Mouse (Mus musculus) Patski (cell line): ENCODE measurements at regions not wholly inside any gene's neighbourhood (a gene's known extent, or its start where the extent isn't known, plus 50 kb on each side); places are given as distances from the start of the nearest gene placed in this dataset.

ENCODE experiments used
- ATAC-seq: fragments of 100-300 bp; one replicate; pipeline ENCODE4 v1.8.0; 2021
- CTCF ChIA-PET: fragments of 350-600 bp; sonication (Branson Sonifier 250); formaldehyde crosslinking; loops from one replicate; lab custom pipeline; 2022; ENCODE audit warnings: inconsistent platforms; lab: Charles Lee
- POLR2A ChIA-PET: fragments of 350-600 bp; sonication (Branson Sonifier 250); formaldehyde crosslinking; loops from one replicate; lab custom pipeline; 2022; ENCODE audit warnings: antibody characterized with exemption, inconsistent platforms; lab: Charles Lee
- DNase-seq: peaks from one replicate; pipeline ENCODE4 v3.0.0-alpha.2; 2011; ENCODE audit warnings: low read depth, low spot score
- H3K27me3 ChIP-seq: fragments of 371-371 bp; one replicate; pipeline ENCODE4 v1.5.1; 2021
- CTCF ChIP-seq: fragments of 100-300 bp; IDR thresholded peaks from one replicate; pipeline ENCODE4 v1.5.1; 2021
- in situ Hi-C: fragments of 300-500 bp; cut with MboI; formaldehyde crosslinking; loops from 3 replicates; pipeline ENCODE4 v1.11.1; 2018; ENCODE audit warnings: low pct_unique_long_range_greater_than_20kb, mixed read lengths

DNA sequence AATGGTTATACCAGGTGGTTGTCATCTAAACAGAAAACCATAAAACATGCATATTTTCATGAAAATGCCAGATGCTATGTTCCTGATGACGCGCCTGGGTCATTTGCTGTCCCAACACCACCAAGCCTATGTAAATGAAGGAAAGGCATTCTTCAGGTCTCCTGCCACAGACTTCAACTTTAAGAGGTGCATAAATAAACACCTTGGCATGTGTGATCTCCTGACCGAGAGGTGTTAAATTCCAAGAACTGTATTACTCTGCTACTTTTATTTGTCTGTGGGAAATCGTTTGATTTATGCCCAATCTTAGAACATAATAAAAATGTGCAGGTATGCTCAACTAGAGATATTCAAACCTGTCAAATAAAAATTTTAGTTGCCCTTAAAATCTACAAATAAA, 560.1 kb downstream of the Ttll7 start:
- in situ Hi-C loops: no loop called here
- ATAC-seq (no peak), DNase-seq (no peak)
- H3K27me3 ChIP-seq: no peaks in the 10 kb centered on the region
- no peak for TF ChIP-seq CTCF
- ChIA-PET POLR2A (no interaction called here), CTCF (interaction anchor here (1.4 kb wide), 1 partner anchor 9 kb away, joined by 3 read pairs; no protein-coding TSS in a partner anchor)

- no peak for TF ChIP-seq CTCF
- no peaks in the 10 kb centered on the region for H3K27me3 ChIP-seq
- ChIA-PET CTCF (no interaction called here), POLR2A (no interaction called here)
- DNase-seq (no peak), ATAC-seq (no peak)
- in situ Hi-C loops: no loop called here
These were observed 564.8 kb downstream of the Ttll7 start for GRCm38 (mm10) chr3:147416926-147417325.

- no peak for DNase-seq
- no peak for TF ChIP-seq CTCF
- ChIA-PET CTCF (no interaction called here), POLR2A (interaction anchor here (0.6 kb wide), 1 partner anchor 50 kb away, joined by 3 read pairs; no protein-coding TSS in a partner anchor)
- ATAC-seq: no peak
- no peaks in the 10 kb centered on the region for H3K27me3 ChIP-seq
- in situ Hi-C loops: no loop called here
These were observed 567.0 kb downstream of the Ttll7 start for GRCm38 (mm10) chr3:147419129-147419528.

DNA sequence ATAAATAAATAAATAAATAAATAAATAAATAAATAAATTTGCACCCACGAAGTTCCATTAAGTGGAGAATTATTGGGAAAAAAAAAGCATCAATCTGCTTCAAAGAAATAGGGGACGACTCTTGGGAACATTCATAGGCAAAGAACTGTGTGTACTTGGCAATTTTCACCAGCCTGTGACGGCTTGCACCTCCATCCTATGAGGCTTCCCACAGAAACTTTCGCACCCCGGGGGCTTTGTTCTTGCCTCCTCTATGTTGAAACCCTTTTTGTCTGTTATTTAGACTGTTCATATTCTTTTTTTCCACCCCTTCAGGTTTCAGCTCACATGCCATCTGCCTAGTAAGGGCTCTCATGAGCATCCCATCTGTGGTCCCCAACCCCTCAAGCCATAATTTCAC, 570.0 kb downstream of the Ttll7 start:
- in situ Hi-C loops: no loop called here
- POLR2A ChIA-PET: no interaction called here

DNA sequence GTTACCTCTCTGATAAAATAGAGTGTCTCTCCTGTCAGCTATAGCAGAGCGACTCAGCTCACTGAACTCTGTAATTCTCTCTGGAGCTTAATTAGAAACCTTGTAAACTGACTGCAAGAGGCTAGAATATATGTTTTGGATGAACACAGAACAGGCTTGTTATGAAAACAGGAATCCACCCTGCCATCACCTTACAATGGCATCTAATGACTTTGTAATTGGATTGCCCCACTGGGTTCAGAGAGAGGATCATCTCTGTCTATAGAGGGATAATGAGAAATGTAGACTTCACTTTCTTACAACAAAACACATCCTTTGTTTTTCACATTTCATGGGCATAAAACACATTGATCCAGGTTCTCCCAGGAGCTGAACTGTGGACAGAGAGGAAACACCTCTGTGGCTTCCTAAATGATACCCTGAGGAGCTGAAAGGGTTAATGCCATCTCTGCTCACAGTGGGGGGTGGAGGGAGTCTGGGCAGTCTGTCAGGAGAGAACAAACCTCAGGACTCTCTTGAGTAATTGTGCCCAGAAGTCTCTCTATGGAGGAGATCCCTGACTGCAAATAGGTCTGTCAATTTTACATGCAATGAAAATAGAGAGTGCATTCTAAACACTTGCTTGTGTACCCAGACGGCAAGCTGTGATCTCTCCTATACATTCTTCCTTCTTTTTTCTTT, 571.9 kb downstream of the Ttll7 start:
- no peak for ATAC-seq
- H3K27me3 ChIP-seq: no peaks in the 10 kb centered on the region
- POLR2A ChIA-PET: no interaction called here
- in situ Hi-C loops: no loop called here
- TF ChIP-seq CTCF: no peak
- no peak for DNase-seq
- CTCF ChIA-PET: no interaction called here

More for the DNA sequence above, 570.0 kb downstream of the Ttll7 start:
- no peaks in the 10 kb centered on the region for H3K27me3 ChIP-seq
- CTCF ChIA-PET: interaction anchor here (1.4 kb wide), 1 partner anchor 10 kb away, joined by 3 read pairs; no protein-coding TSS in a partner anchor
- no peak for TF ChIP-seq CTCF
- DNase-seq (no peak), ATAC-seq (no peak)

GRCm38 (mm10) chr3:147428837-147429236, 576.7 kb downstream of the Ttll7 start:
- POLR2A ChIA-PET: no interaction called here

GRCm38 (mm10) chr3:147442925-147443690, 590.9 kb downstream of the Ttll7 start:
- no peaks in the 10 kb centered on the region for H3K27me3 ChIP-seq
- DNase-seq (no peak), ATAC-seq (no peak)
- CTCF ChIA-PET: interaction anchor here (1.0 kb wide), 1 partner anchor 12 kb away, joined by 3 read pairs; no protein-coding TSS in a partner anchor
- in situ Hi-C loops: no loop called here
- POLR2A ChIA-PET: no interaction called here
- TF ChIP-seq CTCF: no peak

More at GRCm38 (mm10) chr3:147428837-147429236, 576.7 kb downstream of the Ttll7 start:
- no peaks in the 10 kb centered on the region for H3K27me3 ChIP-seq
- ATAC-seq (no peak), DNase-seq (no peak)
- in situ Hi-C loops: no loop called here
- TF ChIP-seq CTCF: no peak
- CTCF ChIA-PET: interaction anchor here (1.7 kb wide), 1 partner anchor 11 kb away, joined by 4 read pairs; no protein-coding TSS in a partner anchor

DNA sequence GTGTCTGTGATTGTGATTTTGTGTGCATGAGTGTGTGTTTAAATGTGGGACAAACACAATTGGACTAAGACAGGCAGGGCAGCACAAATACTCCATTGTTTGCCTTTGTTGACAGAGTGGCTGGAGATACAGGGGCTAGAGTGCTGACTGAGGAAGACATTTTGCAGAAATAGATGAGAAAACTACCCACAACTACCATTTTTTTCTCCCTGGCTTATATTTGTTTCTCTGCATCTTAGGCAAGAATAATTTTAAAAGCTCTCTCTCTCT, 591.5 kb downstream of the Ttll7 start:
- DNase-seq: no peak
- POLR2A ChIA-PET: no interaction called here
- CTCF ChIA-PET: interaction anchor here (1.0 kb wide), 2 partner anchors 13 to 41 kb away, joined by 3 read pairs; no protein-coding TSS in a partner anchor
- in situ Hi-C loops: no loop called here
- H3K27me3 ChIP-seq: no peaks in the 10 kb centered on the region
- TF ChIP-seq CTCF: no peak
- ATAC-seq: no peak

GRCm38 (mm10) chr3:147444005-147444763, 592.0 kb downstream of the Ttll7 start:
- in situ Hi-C loops: no loop called here
- no peaks in the 10 kb centered on the region for H3K27me3 ChIP-seq
- ATAC-seq (no peak), DNase-seq (no peak)
- CTCF ChIA-PET: interaction anchor here (1.0 kb wide), 1 partner anchor 42 kb away, joined by 3 read pairs; no protein-coding TSS in a partner anchor
- POLR2A ChIA-PET: no interaction called here
- no peak for TF ChIP-seq CTCF

- in situ Hi-C loops: no loop called here
- POLR2A ChIA-PET: no interaction called here
- no peaks in the 10 kb centered on the region for H3K27me3 ChIP-seq
- no peak for ATAC-seq
- DNase-seq: no peak
- TF ChIP-seq CTCF: no peak
- CTCF ChIA-PET: interaction anchor here (0.9 kb wide), 1 partner anchor 12 kb away, joined by 3 read pairs; no protein-coding TSS in a partner anchor
These were observed 593.1 kb downstream of the Ttll7 start for GRCm38 (mm10) chr3:147445066-147445844.
